Mouse (Mus musculus): ENCODE measurements around the gene 1700029H14Rik.

DNA sequence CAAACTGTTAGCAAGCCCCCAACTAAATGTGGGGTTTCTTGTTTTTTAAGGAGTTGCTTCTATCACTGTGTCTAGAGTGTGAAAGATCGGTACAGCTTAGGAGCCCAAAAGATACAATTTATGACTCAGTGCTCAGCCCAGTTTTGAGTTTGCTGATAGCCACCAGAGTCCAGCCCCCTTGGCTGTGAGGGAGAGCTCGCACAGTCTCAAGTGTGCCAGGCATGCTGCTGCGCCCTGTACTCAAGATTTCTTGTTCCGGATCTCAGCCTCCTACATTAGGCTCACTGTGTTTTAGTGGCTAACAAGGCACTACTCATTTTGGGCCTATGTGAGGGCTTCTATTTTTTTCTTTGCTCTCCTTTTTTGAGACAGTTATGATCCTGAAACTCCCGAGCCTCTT, 22.1 kb downstream of the 1700029H14Rik start:
- TF ChIP-seq POLR2A (IDR thresholded peaks at IDR 0.05; ENCODE audit: borderline replicate concordance, control insufficient read depth, low read depth, low read length) (no peak), CTCF (IDR thresholded peaks at IDR 0.05; ENCODE audit: control insufficient read depth, insufficient read depth, low read length) (no peak)

Measured in bone marrow, adult 2 months (tissue).